Mouse (Mus musculus) adipose tissue, adult 10 weeks (tissue): ENCODE measurements around the gene Kdm6a. TPM values are rescaled to one million over a fixed set of nuclear protein-coding genes. Genes with fewer than 3 reads are reported as not detected.

Source experiments
- polyA plus RNA-seq: library from polyadenylated mRNA; stranded (reverse); fragments of 350-450 nt; fragmentation: Illumina TruSeq; extraction: RNeasy Lipid Tissue Mini Kit (QIAGEN cat#74804); gene quantifications from one replicate; pipeline ENCODE4 v1.2.3, GENCODE M21; 2014; ENCODE audit warnings: low read depth, low replicate concordance

The Kdm6a gene
- polyA plus RNA-seq = 18.3 TPM

DNA sequence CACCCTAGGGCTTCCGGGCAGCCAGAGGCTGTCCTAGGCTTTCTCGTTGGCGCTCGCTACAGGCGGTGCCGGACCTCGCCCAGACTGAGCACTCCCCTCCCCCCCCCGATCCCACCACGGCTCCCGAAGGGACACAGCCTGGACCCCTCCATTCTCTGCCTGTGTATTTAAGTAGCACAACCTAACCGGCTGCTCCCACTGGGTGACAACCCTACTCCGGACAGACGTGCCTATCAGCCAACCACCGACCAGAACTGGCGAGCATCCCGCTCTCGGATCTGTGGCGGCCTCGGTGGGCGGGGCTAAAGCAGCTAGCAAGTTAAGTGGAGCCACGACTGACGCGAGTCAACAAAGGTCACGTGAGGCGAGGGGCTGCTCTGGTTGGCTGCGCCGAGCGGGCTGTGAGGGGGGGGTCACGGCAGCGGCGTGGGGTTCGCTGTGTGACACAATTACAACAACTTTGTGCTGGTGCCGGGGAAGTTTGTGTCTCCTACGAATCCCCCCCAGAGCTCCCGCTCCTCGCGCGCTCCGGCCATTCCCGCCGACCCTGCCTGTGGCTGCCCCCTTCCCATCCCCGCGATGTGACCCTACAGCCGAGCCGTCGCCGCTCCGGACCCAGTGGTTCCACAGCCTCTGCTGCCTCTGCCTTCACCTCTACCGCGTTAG lies at the start of gene Kdm6a:
Gene Kdm6a (plus strand): TSS at position 384 of the 666 bp plus-strand sequence.

GRCm38 (mm10) chrX:18145557-18145956 lies 16.8 kb upstream of the Kdm6a start, which contains the start of gene Dusp21:
Gene Dusp21 (plus strand): TSS chrX:18145857.

Other genes with a start within 250 kb of the Kdm6a start
- gene Dusp21, start 16.7 kb upstream of the Kdm6a start, polyA plus RNA-seq = 0.67 TPM